Mouse (Mus musculus) inflammation-experienced regulatory T-cells, adult 6 months (primary cell): ENCODE results near the gene 2010111I01Rik. TPM values are rescaled to one million over a fixed set of nuclear protein-coding genes. Genes with fewer than 3 reads are reported as not detected.
"Not testable (repeated sequence)": the region's sequence is repeated elsewhere in the genome, so short reads cannot be mapped to it uniquely, and the experiment has no call there.

Experiments used
- ATAC-seq: one replicate; pipeline ENCODE4 v1.8.0; 2017
- polyA plus RNA-seq, 3 experiments: library from polyadenylated mRNA; unstranded; fragments of 100-300 nt; shearing (Covaris generic); gene quantifications; one replicate each; pipeline ENCODE4 v1.2.1; 2017

2010111I01Rik gene
- polyA plus RNA-seq, 3 experiments from 2014 or later, result 191 to 238 (median 213) TPM

DNA sequence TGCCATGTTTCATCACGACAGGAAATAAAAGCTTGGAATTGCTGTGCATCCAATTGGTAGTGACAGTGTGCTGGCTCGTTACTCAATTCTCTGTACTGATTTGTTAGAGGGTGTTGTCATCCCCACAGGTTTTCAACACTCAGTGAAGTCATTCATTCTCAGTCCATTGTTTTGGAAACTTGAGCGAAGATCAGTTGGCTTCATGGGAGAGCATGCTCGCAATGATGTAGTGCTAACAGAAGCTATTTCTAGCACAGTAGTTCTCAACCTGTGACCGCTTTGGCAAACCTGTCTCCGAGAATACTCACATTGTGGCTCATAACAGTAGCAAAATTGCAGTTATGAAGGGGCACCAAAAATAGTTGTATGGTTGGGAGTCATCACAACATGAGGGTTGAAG is 8.7 kb upstream of the 2010111I01Rik start:
- no peak for ATAC-seq

DNA sequence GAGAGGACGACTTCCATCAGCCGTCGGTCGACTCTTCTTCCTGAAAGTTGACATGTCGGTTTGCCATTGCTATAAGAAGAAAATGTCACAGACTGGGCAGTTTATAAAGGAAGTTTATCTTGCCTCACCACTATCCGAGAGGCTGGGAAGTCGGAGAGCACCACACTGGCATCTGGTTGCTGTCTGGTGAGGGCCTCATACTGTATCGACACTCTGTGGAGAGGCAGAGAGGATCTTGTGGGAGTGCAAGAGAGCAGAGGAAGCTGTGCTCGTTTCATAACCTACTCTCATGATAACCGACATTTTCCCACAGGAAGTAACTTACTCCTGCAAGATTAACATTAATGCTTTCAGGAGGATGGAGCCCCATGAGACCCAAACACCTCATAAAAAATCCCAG is 7.9 kb upstream of the 2010111I01Rik start:
- no peak for ATAC-seq

DNA sequence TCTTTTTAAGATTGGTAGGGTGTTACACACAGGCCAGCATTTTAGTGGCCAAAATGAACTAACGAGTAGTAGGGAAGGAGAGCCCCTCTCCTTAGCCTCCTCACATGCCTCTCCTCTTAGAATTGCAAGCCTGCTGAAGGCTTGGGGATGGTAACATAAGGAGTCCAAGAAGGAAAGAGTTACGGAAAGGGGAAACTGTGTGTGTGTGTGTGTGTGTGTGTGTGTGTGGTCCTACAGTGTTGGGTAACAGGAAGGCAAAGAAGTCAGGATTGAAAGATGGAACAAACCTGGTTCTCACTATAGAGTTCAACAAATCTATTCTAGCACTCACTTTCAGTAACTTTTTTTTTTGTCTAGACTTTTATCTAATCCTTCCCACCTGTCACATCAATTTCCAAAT is 1.3 kb upstream of the 2010111I01Rik start:
- no peak for ATAC-seq

DNA sequence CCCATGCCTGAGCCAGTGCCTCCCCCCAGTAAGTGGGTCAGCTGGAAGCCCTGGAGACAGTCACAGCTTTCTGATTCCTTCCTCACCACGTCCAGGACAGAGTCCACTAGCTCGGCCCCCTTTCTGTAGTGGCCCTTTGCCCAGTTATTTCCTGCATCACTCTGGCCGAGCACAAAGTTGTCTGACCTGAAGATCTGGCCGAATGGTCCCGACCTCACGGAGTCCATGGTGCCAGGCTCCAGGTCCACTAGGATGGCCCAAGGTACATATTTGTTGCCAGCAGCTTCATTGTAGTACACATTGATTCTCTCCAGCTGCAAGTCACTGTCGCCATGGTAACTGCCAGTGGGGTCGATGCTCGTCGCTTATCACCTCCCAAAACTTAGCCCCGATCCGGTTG is 3.5 kb downstream of the 2010111I01Rik start:
- no peak for ATAC-seq

DNA sequence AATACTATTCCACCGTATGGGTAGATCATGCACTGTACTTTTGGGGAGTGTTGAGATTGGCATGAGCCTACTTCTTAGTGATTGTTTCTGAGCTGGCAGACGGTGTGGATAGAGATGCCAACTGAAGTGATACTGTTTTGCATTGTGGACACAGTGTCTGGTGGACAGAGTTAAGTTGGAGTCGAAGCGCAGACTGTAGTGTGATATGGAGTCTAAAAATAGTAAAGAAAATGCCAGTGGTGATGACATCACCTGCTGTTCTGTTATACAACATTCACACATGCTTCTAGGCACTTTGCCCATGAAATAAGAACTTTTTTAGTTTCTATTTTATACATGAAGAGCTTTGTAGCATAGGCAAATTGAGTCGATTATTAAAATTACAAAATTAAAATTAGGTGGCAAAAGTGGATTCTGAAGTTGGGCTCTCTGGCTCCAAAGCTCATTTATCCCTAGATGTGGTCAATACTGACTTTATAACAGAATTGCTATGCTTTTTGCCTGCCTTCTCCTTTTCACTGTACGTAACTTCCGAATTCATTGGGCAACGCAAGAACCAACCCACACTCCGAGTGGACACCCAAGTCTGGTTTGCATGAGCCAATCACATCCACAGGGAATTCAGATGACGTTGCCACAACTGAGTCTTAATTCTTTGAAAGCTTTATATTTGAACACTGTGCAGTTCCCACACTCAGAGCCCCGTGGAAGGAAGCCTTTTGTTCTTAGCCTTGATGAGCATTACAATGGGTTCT is 6.0 kb downstream of the 2010111I01Rik start:
- no peak for ATAC-seq

DNA sequence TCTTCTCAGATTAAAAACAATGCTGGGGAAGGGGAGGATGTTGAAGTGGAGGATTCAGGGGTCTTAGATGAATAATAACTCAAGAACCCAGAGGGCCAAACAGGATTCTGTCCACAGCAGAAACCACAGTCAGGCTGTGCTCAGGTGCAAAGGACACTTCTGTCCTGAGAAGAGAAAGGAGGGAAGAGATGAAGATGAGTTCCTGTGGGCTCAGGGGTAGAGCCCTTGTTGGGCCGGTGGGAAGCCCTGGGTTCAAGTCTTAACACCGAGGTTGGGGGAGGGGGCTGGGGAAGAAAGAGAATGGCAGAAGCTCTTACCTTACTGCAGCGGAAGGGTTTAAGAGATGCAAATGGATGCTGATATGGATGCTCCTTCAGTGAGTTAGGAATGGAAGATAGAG is 7.7 kb downstream of the 2010111I01Rik start:
- ATAC-seq, result no peak

DNA sequence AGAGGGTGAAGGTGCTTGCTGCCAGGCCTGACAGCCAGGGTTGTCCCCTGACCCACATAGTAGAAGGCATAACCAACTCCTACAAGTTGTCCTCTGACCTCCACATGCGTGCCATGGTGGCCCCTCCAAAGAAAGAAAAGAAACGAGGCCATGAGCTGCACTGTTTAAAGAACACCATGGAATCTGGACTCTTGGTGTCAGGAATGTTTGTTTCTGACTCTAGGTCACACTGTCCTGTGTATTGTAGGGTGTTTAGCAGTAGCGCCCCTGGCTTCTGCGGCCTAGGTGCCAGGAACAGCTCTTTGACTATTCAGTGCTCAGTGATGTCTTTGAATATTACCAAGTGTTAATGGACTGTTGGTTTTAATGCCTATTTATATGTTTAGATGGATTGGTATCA is 8.4 kb downstream of the 2010111I01Rik start:
- no peak for ATAC-seq

DNA sequence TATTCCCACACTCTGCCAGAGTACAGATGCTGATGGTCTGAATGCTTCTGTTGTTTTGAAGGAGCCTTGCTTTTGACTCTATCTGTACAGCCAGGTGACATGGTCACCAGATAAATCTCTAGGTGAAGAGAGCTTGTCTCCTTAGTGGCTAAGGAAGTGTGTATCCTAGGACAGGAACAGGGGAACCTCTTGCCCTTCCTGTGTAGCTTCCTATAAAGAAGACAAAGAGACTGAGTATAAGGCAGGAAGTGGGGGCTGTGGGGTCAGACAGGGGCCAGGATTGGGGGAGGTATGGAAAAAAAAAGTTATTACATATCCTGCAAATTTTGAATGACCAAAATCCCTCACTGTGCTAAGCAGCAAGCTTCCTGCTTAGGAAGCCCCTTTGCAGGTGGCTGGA is 13.4 kb downstream of the 2010111I01Rik start:
- no peak for ATAC-seq

DNA sequence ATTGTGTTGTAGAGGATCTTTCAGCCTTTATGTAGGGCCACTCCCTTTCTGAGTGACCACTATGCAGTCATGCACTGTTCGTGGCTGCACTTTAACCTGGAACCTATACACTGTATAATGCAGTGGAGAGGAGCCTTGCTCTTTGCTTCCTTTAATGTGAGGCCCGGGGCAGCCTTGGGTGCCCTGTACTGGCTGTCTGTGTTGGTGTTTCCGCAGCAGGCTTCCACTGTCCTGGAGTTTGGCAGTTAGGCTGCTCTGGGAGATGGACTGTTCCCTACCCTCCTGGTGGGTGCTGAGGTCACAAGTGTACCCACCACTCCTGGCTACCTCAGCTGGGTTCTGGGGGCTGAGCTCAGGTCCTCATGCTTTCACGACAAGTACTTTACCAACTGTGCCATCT is 14.1 kb downstream of the 2010111I01Rik start:
- ATAC-seq, result no peak

DNA sequence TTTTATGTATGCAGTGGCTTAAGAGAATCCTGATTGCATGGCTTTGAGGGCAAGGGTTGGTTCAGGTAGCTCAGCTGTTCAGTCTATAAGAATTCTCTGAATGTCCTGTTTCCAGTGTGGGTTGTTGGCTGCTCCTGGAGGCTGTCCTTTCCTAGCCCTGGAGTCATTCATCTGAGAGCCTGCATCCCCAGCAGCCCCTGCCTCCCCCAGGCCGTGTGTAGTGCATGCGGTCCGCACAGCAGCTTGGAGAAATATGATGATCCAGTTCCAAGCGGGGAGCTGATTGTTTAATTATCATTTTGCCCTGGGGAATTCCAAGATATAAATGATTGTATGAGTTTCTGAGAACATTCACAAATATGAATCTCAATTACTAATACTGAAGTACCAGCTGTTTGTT is 14.5 kb downstream of the 2010111I01Rik start:
- no peak for ATAC-seq

DNA sequence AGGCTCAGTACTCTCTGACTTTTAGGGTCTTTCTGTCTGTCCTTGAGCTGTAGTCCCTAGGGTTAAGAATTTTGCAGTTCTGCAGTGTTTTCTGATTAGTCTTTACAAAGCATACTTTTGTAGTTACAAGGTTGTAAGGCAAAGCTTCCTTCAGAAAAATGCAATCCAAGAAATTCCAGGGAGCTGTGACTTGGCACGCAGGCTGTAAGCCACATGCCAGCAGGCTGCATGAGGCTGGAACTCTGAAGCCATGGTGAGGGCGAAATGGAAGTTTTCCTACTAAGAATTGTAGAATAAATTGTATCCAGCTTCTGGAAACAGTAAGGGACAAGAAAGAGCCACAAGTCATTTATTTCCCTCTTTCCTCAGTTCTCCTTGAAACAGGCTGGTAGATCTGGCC is 15.4 kb downstream of the 2010111I01Rik start:
- no peak for ATAC-seq

DNA sequence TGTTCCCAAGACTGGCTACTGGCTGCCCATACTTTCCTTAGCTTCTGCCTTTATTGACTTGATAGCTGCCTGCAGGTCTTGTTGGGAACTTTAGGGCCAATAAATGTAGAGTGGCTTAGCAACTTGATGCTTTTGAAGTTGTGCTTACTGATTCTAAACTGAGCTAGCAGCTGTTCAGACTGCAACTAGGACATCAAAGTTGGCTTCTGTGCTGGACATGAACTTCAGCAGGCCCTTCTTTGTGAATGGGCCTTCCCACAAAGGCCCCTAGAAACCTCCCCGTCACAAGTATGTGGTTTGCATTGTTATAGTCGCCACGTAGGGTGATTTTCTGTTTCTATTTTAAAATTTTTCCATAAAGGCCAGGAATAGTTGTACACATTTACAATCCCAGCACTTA is 19.8 kb downstream of the 2010111I01Rik start:
- no peak for ATAC-seq

DNA sequence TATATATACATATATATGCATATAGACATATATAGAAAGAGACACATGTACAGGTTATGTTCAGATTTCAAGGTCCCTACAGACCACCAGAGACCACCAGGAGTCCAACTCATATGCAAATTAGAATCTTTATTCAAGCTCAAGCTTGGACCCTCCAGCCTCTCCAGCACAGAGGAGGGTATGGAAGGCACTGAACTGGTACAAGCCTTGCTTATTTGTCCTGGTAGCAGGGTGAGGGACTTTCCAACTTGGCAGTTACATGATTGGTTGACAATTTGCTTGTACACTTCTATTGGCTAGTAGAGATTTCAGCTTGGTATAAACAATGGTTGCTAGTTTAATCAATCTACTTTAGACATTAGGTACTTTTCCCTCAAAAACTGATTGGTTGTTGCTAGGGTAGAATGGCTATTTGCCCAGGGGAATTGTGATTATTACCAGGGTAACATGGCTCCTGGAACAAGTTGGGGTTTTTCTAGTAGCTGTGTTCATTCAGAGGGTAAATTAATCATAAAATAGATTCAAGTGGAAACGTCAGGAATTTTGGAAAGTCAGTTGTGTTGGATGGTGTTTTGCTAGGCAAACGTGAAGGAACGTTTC is 25.3 kb downstream of the 2010111I01Rik start:
- ATAC-seq, result no peak

DNA sequence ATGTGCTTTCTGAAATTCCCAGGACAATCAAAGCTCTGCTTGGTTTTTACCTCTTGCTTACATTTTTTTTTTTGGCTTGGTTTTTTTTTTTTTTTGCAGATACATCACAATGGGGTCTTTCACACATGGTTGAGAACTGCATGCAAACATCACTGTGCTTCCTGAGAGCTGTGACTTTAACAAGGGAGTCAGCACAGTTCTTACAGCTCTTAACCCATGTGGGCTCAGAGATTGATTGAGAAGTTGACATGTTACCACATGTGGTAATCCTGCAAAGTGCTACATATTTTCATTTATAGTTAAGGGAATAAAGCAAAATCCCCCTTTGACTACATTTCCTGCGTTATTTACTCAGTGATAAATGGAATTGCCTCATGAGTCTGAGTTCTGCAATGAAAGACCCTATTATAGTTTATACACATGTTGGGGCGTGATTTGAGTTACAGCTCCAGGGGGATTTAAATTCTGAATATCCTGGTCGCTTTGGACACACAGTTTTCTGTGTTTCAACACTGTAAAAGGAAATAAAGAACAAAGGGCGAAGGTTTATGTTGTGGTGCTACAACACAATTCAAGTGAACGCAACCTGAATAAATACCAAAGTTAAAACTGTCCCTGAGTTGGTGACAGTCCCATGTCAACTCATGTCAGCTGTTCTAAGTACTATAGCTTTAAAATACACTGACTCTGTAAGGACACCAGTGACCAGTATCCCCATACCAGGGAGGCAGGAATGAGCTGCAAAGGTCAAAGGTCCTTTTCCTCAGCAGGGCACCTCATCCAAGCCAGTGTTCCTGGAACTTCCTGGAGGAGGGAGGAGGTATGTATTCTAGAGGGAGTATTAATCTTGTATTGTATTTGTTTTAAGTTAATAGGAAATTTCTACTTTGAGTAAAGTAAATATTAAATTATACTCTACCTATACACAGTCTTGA is 29.1 kb downstream of the 2010111I01Rik start:
- ATAC-seq, result no peak

DNA sequence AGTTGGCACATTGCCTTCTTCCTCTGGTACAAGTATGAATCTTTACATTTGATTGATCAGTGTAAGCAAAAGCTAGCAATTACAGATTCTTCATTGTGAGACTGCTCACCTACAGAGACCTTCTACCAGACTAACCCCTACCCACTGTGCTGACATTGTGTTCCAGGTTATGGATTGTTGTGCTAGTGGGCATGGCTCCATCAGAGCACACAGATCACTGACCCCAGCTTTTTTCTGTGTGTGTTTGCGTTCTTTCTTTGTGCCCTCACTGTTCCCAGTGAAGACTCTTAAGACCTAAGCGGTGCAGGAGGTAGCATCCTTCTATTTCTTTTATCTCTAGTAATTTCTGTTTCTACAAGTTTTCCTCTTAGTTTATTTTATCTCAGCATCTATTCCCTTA is 32.1 kb downstream of the 2010111I01Rik start:
- no peak for ATAC-seq

DNA sequence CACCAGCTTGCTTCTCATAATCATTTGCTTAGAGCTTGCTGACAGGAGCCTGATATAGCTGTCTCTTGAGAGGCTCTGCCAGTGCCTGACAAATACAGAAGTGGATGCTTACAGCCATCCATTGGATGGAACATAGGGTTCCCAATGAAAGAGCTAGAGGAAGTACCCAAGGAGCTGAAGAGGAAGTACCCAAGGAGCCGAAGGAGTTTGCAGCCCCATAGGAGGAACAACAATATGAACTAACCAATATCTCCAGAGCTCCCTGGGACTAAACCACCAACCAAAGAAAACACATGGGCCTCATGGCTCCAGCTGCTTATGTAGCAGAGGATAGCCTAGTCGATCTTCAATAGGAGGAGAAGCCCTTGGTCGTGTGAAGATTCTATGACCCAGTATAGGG is 42.8 kb downstream of the 2010111I01Rik start:
- not testable (repeated sequence) for ATAC-seq

DNA sequence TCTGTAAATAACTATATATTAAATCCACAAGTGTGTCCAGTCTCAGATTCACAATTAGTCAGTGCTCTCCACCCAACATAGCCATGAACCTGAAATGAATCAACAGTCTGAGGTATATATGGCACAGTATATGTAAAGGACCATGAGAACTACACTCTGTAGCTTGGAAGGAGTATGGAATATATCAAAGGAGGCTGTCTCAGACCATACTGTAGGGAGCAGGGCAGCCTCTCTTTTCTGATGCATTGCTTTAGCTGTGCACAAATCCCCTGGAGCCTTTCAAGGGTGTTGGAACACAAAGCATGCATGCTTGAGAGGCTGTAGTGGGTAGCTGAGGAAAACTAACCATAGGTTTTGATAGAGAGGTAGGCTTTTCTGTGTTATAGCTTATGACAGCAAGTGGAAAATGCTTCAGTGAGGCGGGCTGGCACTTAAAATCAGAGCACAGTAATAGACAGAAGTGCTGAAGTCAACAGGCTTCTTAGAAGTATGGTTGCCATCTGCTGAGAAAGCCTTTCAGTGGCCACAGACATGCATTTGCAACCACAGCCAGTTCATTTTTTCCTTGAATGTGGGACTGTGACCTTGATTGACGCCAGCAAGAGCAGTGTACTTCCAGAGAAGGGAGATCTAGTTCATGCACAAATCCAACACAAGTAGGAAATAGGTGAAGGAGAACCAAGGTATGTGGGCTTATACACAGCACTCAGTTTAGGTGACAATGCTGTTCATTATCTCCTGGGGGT is 45.8 kb downstream of the 2010111I01Rik start:
- ATAC-seq, result no peak

DNA sequence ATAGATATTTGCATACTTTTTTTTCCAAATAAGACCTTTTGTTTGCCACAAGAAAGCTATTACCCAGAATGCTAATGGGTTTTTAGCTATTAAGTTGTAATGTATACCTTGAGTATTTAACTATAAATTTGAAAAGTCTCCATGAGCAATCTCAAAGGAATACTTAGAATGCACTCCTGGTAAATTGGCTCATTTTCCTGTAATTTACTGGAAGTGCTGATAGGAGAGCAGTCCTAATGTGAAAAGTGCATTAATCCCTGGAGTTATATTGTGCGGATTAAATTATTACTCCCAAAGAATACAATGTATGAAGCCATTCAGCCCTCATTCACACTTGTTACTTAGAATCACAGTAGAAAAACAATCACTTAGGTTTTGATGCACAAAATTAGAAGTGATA is 49.7 kb downstream of the 2010111I01Rik start:
- ATAC-seq, result no peak

DNA sequence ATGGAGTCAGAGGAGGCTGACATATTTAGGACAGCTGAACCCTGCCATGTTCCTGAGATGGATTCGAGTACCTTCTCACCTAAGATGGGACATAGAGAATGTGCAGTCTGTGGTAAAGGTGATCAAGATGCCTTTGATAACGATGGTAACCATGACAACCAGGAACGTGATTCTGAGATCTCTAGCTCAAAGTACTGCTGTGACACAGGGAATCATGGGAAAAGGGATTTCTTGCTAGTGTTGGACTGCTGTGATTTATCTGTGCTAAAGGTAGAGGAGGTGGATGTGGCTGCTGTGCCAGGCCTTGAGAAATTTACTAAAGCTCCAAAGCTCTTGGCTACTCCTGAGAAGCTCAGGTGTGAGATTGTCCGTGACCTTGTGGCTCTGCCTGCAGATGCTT is 50.7 kb downstream of the 2010111I01Rik start:
- ATAC-seq, result no peak

DNA sequence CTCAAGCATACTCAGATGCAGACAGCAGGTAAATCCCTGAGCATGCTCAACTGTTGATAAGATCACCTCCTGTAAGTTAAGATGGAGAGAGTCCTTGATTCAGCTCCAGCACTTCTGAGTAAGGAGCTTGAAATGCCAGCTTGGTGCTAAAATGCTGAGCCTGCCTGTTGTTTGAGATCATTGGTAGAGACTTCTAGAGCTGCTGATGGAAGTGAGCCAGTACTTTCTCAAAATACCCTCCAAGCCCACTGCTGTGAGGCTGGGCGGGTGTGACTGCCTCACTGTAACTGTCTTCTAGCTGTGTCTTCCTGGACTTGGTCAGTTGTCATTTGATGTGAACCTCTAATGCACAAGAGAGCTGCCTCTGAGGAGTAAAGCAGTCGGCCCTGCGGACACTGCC is 51.4 kb downstream of the 2010111I01Rik start:
- ATAC-seq, result no peak

DNA sequence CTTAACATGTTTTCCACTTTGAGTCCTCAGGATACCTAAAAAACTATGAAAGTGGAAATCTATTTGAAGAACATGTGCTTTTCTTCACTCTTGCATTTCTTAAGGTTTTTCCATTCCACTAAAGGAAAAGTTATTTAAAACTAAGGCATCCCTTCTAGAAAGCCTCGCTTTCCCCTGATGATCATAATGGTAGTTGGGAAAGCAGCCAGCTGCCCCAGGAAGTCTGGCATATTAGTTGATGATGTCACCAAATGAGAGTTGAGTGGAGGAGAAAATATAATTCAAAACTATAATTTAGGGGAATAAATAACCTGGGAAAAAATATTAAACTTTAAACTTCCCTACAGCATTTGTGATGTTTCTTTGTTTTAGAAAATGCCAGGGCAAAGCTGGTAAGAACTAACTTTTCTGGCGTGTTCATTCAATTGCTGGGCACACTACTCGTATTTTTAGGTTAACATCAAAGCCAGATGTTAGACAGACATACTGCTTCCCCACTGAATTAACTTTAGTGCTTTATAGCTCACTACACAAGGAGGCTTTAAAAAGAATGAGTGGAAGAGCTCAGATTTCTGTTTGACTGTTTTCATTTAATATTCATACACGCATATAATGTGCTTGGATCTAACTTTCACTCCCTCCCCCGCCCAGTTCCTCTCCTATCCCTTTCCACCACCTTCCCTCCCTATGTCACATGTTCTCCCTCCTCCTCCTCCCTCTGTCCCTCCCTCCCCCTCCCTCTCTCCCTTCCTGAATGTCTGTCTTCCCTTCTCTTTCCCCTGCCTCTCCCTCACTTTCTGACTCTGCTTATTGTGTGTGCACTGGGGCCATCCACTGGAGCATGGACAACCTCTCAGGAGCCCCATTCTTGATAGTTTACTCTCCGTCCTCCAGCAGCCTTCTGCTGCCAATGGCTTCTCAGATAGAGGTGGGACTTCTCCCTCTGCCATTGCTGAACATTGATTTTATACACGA is 58.8 kb downstream of the 2010111I01Rik start:
- ATAC-seq, result no peak

DNA sequence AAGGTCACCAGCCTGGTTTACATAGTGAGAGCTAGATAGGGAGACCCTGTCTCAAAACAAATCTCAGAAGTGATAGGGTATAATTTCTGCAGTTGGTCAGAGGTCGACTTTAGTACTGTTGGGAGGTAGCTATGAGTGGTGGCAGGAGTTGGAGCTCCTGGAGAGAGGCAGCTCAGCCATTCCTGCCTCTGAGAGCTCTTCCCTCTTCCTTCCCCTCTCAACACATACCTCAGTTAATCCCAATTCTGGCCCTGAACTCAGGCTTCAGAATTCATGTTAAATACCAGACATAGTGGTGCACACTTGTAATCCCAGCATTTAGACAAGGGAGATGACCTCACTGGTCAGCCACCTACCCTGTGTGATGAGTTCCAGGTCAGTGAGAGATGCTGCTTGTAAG is 65.3 kb downstream of the 2010111I01Rik start:
- ATAC-seq, result no peak
